Mouse (Mus musculus): ENCODE results near the gene Cpne6.

GRCm38 (mm10) chr14:55477421-55477820 lies 32.8 kb upstream of the Cpne6 start:
- TF ChIP-seq SMC3 (IDR thresholded peaks at IDR 0.05; ENCODE audit: low read depth, low read length) (no peak), CTCF (IDR thresholded peaks at IDR 0.05 in 2 of 3, conservative IDR thresholded peaks at IDR 0.05 in 1 of 3; ENCODE audit: control insufficient read depth in 1 of 3, insufficient read depth in 1 of 3, low read depth in 2 of 3, low read length in 3 of 3, poor library complexity in 1 of 3, severe bottlenecking in 1 of 3) (no peak), ZMIZ1 (IDR thresholded peaks at IDR 0.05; ENCODE audit: low read depth, low read length) (no peak), ZKSCAN1 (IDR thresholded peaks at IDR 0.05; ENCODE audit: low read depth, low read length) (no peak), USF1 (IDR thresholded peaks at IDR 0.05; ENCODE audit: low read depth, low read length) (no peak), MAFK (IDR thresholded peaks at IDR 0.05; ENCODE audit: borderline replicate concordance, low read depth, low read length) (no peak), POLR2A (IDR thresholded peaks at IDR 0.05; ENCODE audit: control insufficient read depth in 1 of 2, insufficient read depth in 1 of 2, low read depth in 1 of 2, low read length in 2 of 2, poor library complexity in 1 of 2) (no peak), GATA1 (IDR thresholded peaks at IDR 0.05; ENCODE audit: low read depth, low read length) (no peak), NELFE (IDR thresholded peaks at IDR 0.05; ENCODE audit: low read depth, low read length) (no peak), CHD1 (IDR thresholded peaks at IDR 0.05; ENCODE audit: low read depth, low read length) (no peak)
